ENCODE assay signal across 10 mouse cellular contexts in the genomic region with DNA sequence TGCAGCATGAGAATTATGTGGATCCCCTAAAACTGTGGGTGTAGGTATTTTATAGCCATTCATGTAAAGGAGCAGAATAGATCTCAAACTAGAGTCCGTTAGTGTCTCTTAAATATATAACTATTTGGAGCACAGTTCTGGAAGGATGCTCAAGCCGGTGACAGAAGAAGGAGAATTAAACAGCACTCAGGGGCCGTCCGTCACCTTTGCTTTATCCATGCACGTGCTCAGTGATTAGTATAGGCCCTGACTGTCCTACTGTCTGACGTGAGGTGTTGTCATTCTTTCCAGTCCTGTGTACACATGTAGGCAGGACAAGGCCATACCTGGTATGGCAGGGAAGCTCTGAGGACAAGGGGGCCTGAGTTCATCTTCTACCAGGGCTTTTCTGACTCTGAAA.
DNase-seq lines count a peak whose midpoint lies in the region; ATAC-seq and TF ChIP-seq lines count a peak whose summit lies in the region.
"Had no signal": no experiment of that assay in that cellular context is flagged by ENCODE, and none has a peak within 500 bp of the region (broad histone marks: within the 10 kb centered on the region; RNA-seq: fewer than 3 reads in every experiment).

No protein-coding gene starts in this region.

- DNase-seq in heart, postnatal 14 days, result no peak
- DNase-seq in thymus, adult 2 months, result no peak
- no peak for DNase-seq in thymus, postnatal 0 days (ENCODE audit: low spot score)
- DNase-seq in gastrocnemius, postnatal 36 days, result no peak
- DNase-seq in thymus, postnatal 10 days (ENCODE audit: low spot score in 2 of 2), result no peak
- no peak for DNase-seq in adrenal gland, adult 8-10 months
- DNase-seq: gastrocnemius, adult 2 months; liver, embryonic 13.5 days had no signal

- no peak overlapping the region for H3K4me2 ChIP-seq in heart, embryonic 15.5 days
- no peak overlapping the region for H3K4me2 ChIP-seq in limb, embryonic 12.5 days
- H3K4me2 ChIP-seq: liver, embryonic 13.5 days had no signal

- peaks cover 33% of the 10 kb centered on the region for H3K4me1 ChIP-seq in heart, embryonic 15.5 days (replicated peaks)
- peaks cover 39% of the 10 kb centered on the region for H3K4me1 ChIP-seq in thymus, adult 2 months (replicated peaks; ENCODE audit: control insufficient read depth, insufficient read depth, low read length)
- H3K4me1 ChIP-seq in limb, embryonic 12.5 days (replicated peaks), result peaks cover 70% of the 10 kb centered on the region
- H3K4me1 ChIP-seq: liver, embryonic 13.5 days had no signal

- no peaks in the 10 kb centered on the region for H3K9me3 ChIP-seq in heart, embryonic 15.5 days (replicated peaks)
- no peaks in the 10 kb centered on the region for H3K9me3 ChIP-seq in limb, embryonic 12.5 days
- H3K9me3 ChIP-seq: liver, embryonic 13.5 days had no signal

- no peak for TF ChIP-seq POLR2A in thymus, adult 2 months (IDR thresholded peaks at IDR 0.05; ENCODE audit: control insufficient read depth, extremely low read depth, insufficient read depth, low read length, poor library complexity)

- TF ChIP-seq CTCF in thymus, adult 2 months (IDR thresholded peaks at IDR 0.05; ENCODE audit: borderline replicate concordance, control insufficient read depth, extremely low read depth, insufficient read depth, low read length, poor library complexity), result no peak

- peak overlapping the region; percentile 56; the same call in 1 of the 2 replicates for H3K27ac ChIP-seq in heart, embryonic 15.5 days
- H3K27ac ChIP-seq in thymus, adult 2 months (ENCODE audit: control insufficient read depth, insufficient read depth, low read length), result peak overlapping the region; percentile 47; the same call in 1 of the 2 replicates
- peak overlapping the region; percentile 90 for H3K27ac ChIP-seq in limb, embryonic 12.5 days
- H3K27ac ChIP-seq: gastrocnemius, adult 2 months; liver, embryonic 13.5 days had no signal

- ATAC-seq in heart, embryonic 15.5 days (replicated peaks; ENCODE audit: insufficient number of reproducible peaks, insufficient read depth, low FRiP score, low read depth), result no peak
- no peak for ATAC-seq in limb, embryonic 12.5 days (ENCODE audit: insufficient number of reproducible peaks, insufficient read depth, low FRiP score, low TSS enrichment, low read depth)

- intact Hi-C loops in heart, postnatal 14 days (cut with DNase I), result no loop called here
- intact Hi-C loops in gastrocnemius, postnatal 36 days (cut with DNase I), result no loop called here

- WGBS in heart, embryonic 15.5 days, result 74% methylated on average over 6 of the region's 6 CpGs
- WGBS in thymus, adult 2 months, result 68% methylated on average over 6 of the region's 6 CpGs
- 76% methylated on average over 6 of the region's 6 CpGs for whole genome bisulfite sequencing in limb, embryonic 12.5 days

- H3K27me3 ChIP-seq in heart, embryonic 15.5 days, result no peaks in the 10 kb centered on the region
- H3K27me3 ChIP-seq in thymus, adult 2 months (ENCODE audit: control insufficient read depth, insufficient read depth, low read length), result no peaks in the 10 kb centered on the region
- H3K27me3 ChIP-seq in limb, embryonic 12.5 days, result no peaks in the 10 kb centered on the region
- H3K27me3 ChIP-seq: liver, embryonic 13.5 days had no signal

- H3K36me3 ChIP-seq in heart, embryonic 15.5 days, result no peaks in the 10 kb centered on the region
- H3K36me3 ChIP-seq in thymus, adult 2 months (ENCODE audit: control insufficient read depth, insufficient read depth, low read length), result no peaks in the 10 kb centered on the region
- no peaks in the 10 kb centered on the region for H3K36me3 ChIP-seq in limb, embryonic 12.5 days
- H3K36me3 ChIP-seq: liver, embryonic 13.5 days had no signal

- no peak overlapping the region for H3K9ac ChIP-seq in heart, embryonic 15.5 days
- no peak overlapping the region for H3K9ac ChIP-seq in limb, embryonic 12.5 days (replicated peaks)
- H3K9ac ChIP-seq: liver, embryonic 13.5 days had no signal

- H3K4me3 ChIP-seq in heart, embryonic 15.5 days, result no peak overlapping the region
- H3K4me3 ChIP-seq in thymus, adult 2 months (ENCODE audit: control insufficient read depth, insufficient read depth, low read length), result no peak overlapping the region
- no peak overlapping the region for H3K4me3 ChIP-seq in limb, embryonic 12.5 days (replicated peaks)
- H3K4me3 ChIP-seq: gastrocnemius, adult 2 months; liver, embryonic 13.5 days had no signal
